Mouse (Mus musculus) MEL (cell line): ENCODE measurements around the gene Prkce. TPM values are rescaled to one million over a fixed set of nuclear protein-coding genes. Genes with fewer than 3 reads are reported as not detected.

Experiments
- DNase-seq: peaks from one replicate; pipeline ENCODE4 v3.0.0; 2011; ENCODE audit warnings: low read depth, low spot score
- H3K27ac ChIP-seq: 2 replicates; pipeline ENCODE4 v1.5.1; 2012; ENCODE audit warnings: low read depth, mild to moderate bottlenecking, control low read depth, low read length, moderate library complexity; ENCODE audit not compliant: control insufficient read depth
- H3K27me3 ChIP-seq, 2 experiments: fragments of 150-350 bp in 1 of 2; sonication (generic) in 1 of 2; 2 replicates each; pipeline ENCODE4 v1.6.1; 2012; ENCODE audit warnings: low read length in 2 of 2, mild to moderate bottlenecking in 2 of 2, improper control_type of control experiment in 1 of 2, moderate library complexity in 1 of 2; ENCODE audit not compliant: insufficient read depth in 2 of 2, control insufficient read depth in 1 of 2
- H3K36me3 ChIP-seq, 2 experiments: 2 replicates each; pipeline ENCODE4 v1.6.1; 2012 to 2014; ENCODE audit warnings: low read length in 2 of 2, improper control_type of control experiment in 1 of 2, inconsistent platforms in 1 of 2, mild to moderate bottlenecking in 1 of 2; ENCODE audit not compliant: insufficient read depth in 2 of 2, control insufficient read depth in 1 of 2
- H3K4me1 ChIP-seq, 2 experiments: fragments of 150-350 bp in 1 of 2; sonication (generic) in 1 of 2; 2 replicates each; pipeline ENCODE4 v1.6.1; 2012; ENCODE audit warnings: low read length in 2 of 2, improper control_type of control experiment in 1 of 2, mild to moderate bottlenecking in 1 of 2; ENCODE audit not compliant: insufficient read depth in 2 of 2, control insufficient read depth in 1 of 2
- H3K4me3 ChIP-seq, 2 experiments: fragments of 150-350 bp in 1 of 2; sonication (generic) in 1 of 2; 2 replicates each; pipeline ENCODE4 v1.5.1; 2012; ENCODE audit warnings: low read depth in 2 of 2, low read length in 2 of 2, mild to moderate bottlenecking in 2 of 2, moderate library complexity in 2 of 2, control low read depth in 1 of 2, improper control_type of control experiment in 1 of 2; ENCODE audit not compliant: control insufficient read depth in 1 of 2, insufficient read depth in 1 of 2
- H3K79me2 ChIP-seq: 2 replicates; pipeline ENCODE4 v1.6.1; 2012; ENCODE audit warnings: mild to moderate bottlenecking, low read length, moderate library complexity; ENCODE audit not compliant: control insufficient read depth, poor library complexity, insufficient read depth
- H3K9ac ChIP-seq: 2 replicates; pipeline ENCODE4 v1.6.1; 2012; ENCODE audit warnings: low read depth, mild to moderate bottlenecking, control low read depth, low read length, moderate library complexity; ENCODE audit not compliant: control insufficient read depth, poor library complexity, severe bottlenecking
- H3K9me3 ChIP-seq: fragments of 150-350 bp; sonication (generic); replicated peaks from 2 replicates; pipeline ENCODE4 v1.6.1; 2012; ENCODE audit warnings: mild to moderate bottlenecking, low read length, improper control_type of control experiment, moderate library complexity; ENCODE audit not compliant: insufficient read depth
- CHD1 ChIP-seq: IDR thresholded peaks from 2 replicates; pipeline ENCODE4 v1.6.1; 2012; ENCODE audit warnings: low read depth, mild to moderate bottlenecking, inconsistent platforms, low read length, improper control_type of control experiment
- CTCF ChIP-seq, 3 experiments: IDR thresholded peaks in 2 of 3; conservative IDR thresholded peaks in 1 of 3; 2 replicates each; pipeline ENCODE4 v1.5.1; 2011 to 2012; ENCODE audit warnings: low read length in 3 of 3, low read depth in 2 of 3, mild to moderate bottlenecking in 2 of 3, improper control_type of control experiment in 1 of 3, inconsistent platforms in 1 of 3, mixed read lengths in 1 of 3, moderate library complexity in 1 of 3; ENCODE audit not compliant: control insufficient read depth in 1 of 3, insufficient read depth in 1 of 3, poor library complexity in 1 of 3, severe bottlenecking in 1 of 3
- E2F4 ChIP-seq: IDR thresholded peaks from 2 replicates; pipeline ENCODE4 v1.6.1; 2011; ENCODE audit warnings: low read depth, low read length, improper control_type of control experiment, borderline replicate concordance
- ELF1 ChIP-seq: IDR thresholded peaks from 2 replicates; pipeline ENCODE4 v1.6.1; 2014; ENCODE audit warnings: low read depth, mild to moderate bottlenecking, inconsistent platforms, low read length, improper control_type of control experiment, moderate library complexity
- GATA1 ChIP-seq: IDR thresholded peaks from 2 replicates; pipeline ENCODE4 v1.6.1; 2011; ENCODE audit warnings: low read depth, low read length, improper control_type of control experiment
- HCFC1 ChIP-seq: IDR thresholded peaks from 2 replicates; pipeline ENCODE4 v1.6.1; 2012; ENCODE audit warnings: low read depth, mild to moderate bottlenecking, inconsistent platforms, low read length, improper control_type of control experiment, moderate library complexity
- JUND ChIP-seq: IDR thresholded peaks from 2 replicates; pipeline ENCODE4 v1.6.1; 2011; ENCODE audit warnings: low read depth, mild to moderate bottlenecking, improper control_type of control experiment, low read length
- MAFK ChIP-seq: IDR thresholded peaks from 2 replicates; pipeline ENCODE4 v1.6.1; 2011; ENCODE audit warnings: low read depth, mild to moderate bottlenecking, low read length, improper control_type of control experiment, borderline replicate concordance
- MAZ ChIP-seq: IDR thresholded peaks from 2 replicates; pipeline ENCODE4 v1.6.1; 2012; ENCODE audit warnings: low read depth, mild to moderate bottlenecking, inconsistent platforms, low read length, improper control_type of control experiment
- MXI1 ChIP-seq: IDR thresholded peaks from 2 replicates; pipeline ENCODE4 v1.6.1; 2011; ENCODE audit warnings: mild to moderate bottlenecking, low read depth, low read length, improper control_type of control experiment
- MYB ChIP-seq: IDR thresholded peaks from 2 replicates; pipeline ENCODE4 v1.6.1; 2011; ENCODE audit warnings: mild to moderate bottlenecking, low read depth, low read length, improper control_type of control experiment
- POLR2AphosphoS5 ChIP-seq: IDR thresholded peaks from 2 replicates; pipeline ENCODE4 v1.6.1; 2012; ENCODE audit warnings: low read depth, borderline replicate concordance, mild to moderate bottlenecking, inconsistent platforms, low read length, moderate library complexity, mixed read lengths
- SIN3A ChIP-seq: IDR thresholded peaks from 2 replicates; pipeline ENCODE4 v1.6.1; 2012; ENCODE audit warnings: low read length, improper control_type of control experiment, inconsistent platforms
- TAL1 ChIP-seq: IDR thresholded peaks from 2 replicates; pipeline ENCODE4 v1.6.1; 2012; ENCODE audit warnings: mild to moderate bottlenecking, inconsistent platforms, low read length, moderate library complexity, mixed read lengths
- TBP ChIP-seq: IDR thresholded peaks from 2 replicates; pipeline ENCODE4 v1.8.0; 2011; ENCODE audit warnings: low read depth, low read length, improper control_type of control experiment
- UBTF ChIP-seq: IDR thresholded peaks from 2 replicates; pipeline ENCODE4 v1.6.1; 2012; ENCODE audit warnings: low read depth, mild to moderate bottlenecking, inconsistent platforms, low read length, improper control_type of control experiment, moderate library complexity, borderline replicate concordance; ENCODE audit not compliant: insufficient read depth
- ZC3H11A ChIP-seq: IDR thresholded peaks from 2 replicates; pipeline ENCODE4 v1.6.1; 2012; ENCODE audit warnings: low read depth, mild to moderate bottlenecking, inconsistent platforms, low read length, improper control_type of control experiment
- ZMIZ1 ChIP-seq: IDR thresholded peaks from 2 replicates; pipeline ENCODE4 v1.6.1; 2012; ENCODE audit warnings: low read depth, mild to moderate bottlenecking, inconsistent platforms, low read length, improper control_type of control experiment, moderate library complexity
- polyA plus RNA-seq, 2 experiments: library from polyadenylated mRNA; stranded (reverse) in 1 of 2; unstranded in 1 of 2; fragments of >175 nt in 1 of 2; fragments of >200 nt in 1 of 2; gene quantifications; 2 replicates each; pipeline versions ENCODE4 v1.2.1 to v1.2.4; 2012; ENCODE audit warnings: low replicate concordance in 2 of 2, low read depth in 1 of 2; ENCODE audit not compliant: insufficient read length in 2 of 2, insufficient read depth in 1 of 2, missing spikeins in 1 of 2
- total RNA-seq: library from RNA; depleted of rRNA; stranded (reverse); fragments of 300-350 nt; gene quantifications from 2 replicates; pipeline ENCODE4 v1.2.3, GENCODE M21; 2012

Gene Prkce
- total and polyA plus RNA-seq, 3 experiments, result 3.0 to 5.3 TPM; not detected in 1

DNA sequence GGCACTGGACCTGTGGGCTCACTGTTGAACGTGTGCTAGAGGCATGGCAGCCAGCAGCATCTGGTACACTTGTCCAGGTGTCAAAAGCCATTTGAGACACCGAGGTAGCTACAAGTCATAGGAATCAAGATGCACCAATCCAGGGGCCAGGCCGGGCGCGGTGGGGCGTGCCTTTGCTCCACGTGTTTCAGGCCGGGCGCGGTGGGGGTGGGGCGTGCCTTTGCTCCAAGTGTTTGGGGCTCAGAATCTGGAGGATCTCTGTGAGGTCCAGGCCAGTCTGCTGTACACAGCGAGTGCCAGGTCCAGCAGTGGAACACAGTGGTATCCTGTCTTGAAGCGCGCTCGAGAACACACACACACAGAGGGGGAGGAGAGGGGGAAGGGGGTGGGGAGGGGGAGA lies 4.9 kb upstream of the Prkce start:
- H3K36me3 ChIP-seq, result no peaks in the 10 kb centered on the region
- no peak overlapping the region for H3K27ac ChIP-seq
- peaks cover 3% of the 10 kb centered on the region; the same call in 1 of the 2 replicates for H3K79me2 ChIP-seq
- DNase-seq, result no peak
- no peaks in the 10 kb centered on the region for H3K9me3 ChIP-seq
- no peak overlapping the region for H3K4me3 ChIP-seq
- H3K4me1 ChIP-seq, result peaks cover 0 to 3% of the 10 kb centered on the region in 2 experiments; a peak in 2 of 4 replicates
- H3K27me3 ChIP-seq, result no peaks in the 10 kb centered on the region
- no peak overlapping the region for H3K9ac ChIP-seq
- TF ChIP-seq POLR2AphosphoS5 (no peak), SIN3A (no peak), TBP (no peak), MAZ (no peak), HCFC1 (no peak), UBTF (no peak), JUND (no peak), MXI1 (no peak), CHD1 (no peak), E2F4 (no peak), ZMIZ1 (no peak), MAFK (no peak)

DNA sequence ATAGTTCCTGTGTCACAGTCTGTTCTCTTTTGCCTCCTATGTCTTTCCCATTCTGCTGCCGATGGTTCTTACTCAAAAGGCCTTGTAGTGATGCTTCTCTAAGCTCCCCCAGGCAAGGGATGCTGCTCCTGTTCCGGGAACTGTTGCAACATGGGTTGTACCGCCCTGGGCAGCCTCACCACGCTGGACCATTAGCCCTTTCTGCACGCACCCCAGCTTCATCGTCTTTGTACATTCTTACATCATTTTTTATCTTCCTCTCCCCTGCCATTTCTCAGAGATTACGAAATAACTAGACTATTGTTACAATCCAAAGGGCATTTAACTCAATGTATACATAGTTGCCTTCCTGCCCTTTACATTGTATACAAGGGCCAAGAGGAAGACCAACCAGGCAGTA lies 3.2 kb upstream of the Prkce start:
- no peak overlapping the region for H3K9ac ChIP-seq
- no peak overlapping the region for H3K27ac ChIP-seq
- no peak overlapping the region for H3K4me3 ChIP-seq
- peaks cover 0 to 5% of the 10 kb centered on the region in 2 experiments; a peak in 2 of 4 replicates for H3K36me3 ChIP-seq
- TF ChIP-seq TAL1 (no peak), MYB (no peak), GATA1 (no peak), ELF1 (no peak), ZC3H11A (no peak), CTCF (IDR thresholded peaks at IDR 0.05 in 2 of 3, conservative IDR thresholded peaks at IDR 0.05 in 1 of 3; ENCODE audit: control insufficient read depth in 1 of 3, insufficient read depth in 1 of 3, low read depth in 2 of 3, low read length in 3 of 3, poor library complexity in 1 of 3, severe bottlenecking in 1 of 3) (no peak), TBP (no peak)
- DNase-seq, result no peak
- H3K4me1 ChIP-seq, result peaks cover 5 to 7% of the 10 kb centered on the region in 2 experiments
- peaks cover 9% of the 10 kb centered on the region for H3K79me2 ChIP-seq
- no peaks in the 10 kb centered on the region for H3K27me3 ChIP-seq
- H3K9me3 ChIP-seq, result no peaks in the 10 kb centered on the region
